Mouse (Mus musculus): ENCODE data around the gene Pola2.

DNA sequence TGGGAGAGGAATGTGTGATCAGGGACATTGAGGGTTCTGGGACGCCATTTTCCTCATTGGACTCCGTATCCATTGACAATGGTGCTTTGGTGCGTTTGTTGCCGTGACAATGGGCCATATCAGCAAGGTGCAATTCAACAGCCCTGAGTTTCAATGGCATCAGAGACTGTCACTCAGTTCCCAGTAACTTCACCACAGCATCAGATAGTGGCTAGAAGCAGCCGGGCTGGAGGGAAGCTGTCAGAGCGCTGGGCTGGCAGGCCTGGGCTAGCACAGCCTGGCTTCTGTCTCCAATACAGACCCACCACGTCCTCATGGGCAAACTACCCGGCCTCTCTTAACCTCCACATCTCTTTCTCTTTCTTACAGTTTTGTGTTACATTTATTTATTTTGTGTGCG lies 16.5 kb upstream of the Pola2 start:
- no peak for TF ChIP-seq EP300 (IDR thresholded peaks at IDR 0.05)
- TF ChIP-seq CTCF (IDR thresholded peaks at IDR 0.05), result no peak

All from lung, postnatal 0 days (tissue).